In the genomic region with DNA sequence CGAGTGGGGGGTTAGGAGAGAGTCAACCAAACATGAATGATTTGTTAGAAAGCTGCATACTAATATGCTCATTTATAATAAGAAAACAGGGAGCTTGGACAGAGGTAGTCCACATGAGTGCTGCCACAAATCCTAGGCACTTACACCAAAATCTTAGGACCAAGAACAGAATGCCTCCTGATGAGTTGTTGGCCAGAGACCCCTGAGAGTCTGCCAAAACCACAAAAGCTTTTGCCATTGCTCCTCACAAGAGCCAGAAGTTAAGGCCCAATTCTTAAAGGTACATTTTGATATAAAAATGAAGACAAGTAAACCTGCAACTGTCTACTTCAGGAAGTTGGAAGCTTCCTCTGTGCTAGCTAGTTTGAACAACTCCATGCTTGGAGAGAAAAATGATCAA, we compare ENCODE assay signal across 17 mouse cellular contexts.
"Had no signal": no experiment of that assay in that cellular context is flagged by ENCODE, and none has a peak within 500 bp of the region (broad histone marks: within the 10 kb centered on the region; RNA-seq: fewer than 3 reads in every experiment).

No protein-coding gene starts in this region.

- ATAC-seq: midbrain, embryonic 15.5 days had no signal

- H3K9me3 ChIP-seq: liver, embryonic 13.5 days; midbrain, embryonic 15.5 days; neural tube, embryonic 12.5 days; neural tube, embryonic 15.5 days; stomach, embryonic 15.5 days had no signal

- H3K27ac ChIP-seq: liver, embryonic 13.5 days; midbrain, embryonic 15.5 days; neural tube, embryonic 12.5 days; neural tube, embryonic 15.5 days; stomach, embryonic 15.5 days had no signal

- H3K9ac ChIP-seq: liver, embryonic 13.5 days; midbrain, embryonic 15.5 days; neural tube, embryonic 12.5 days; neural tube, embryonic 15.5 days; stomach, embryonic 15.5 days had no signal

- H3K4me1 ChIP-seq: liver, embryonic 13.5 days; midbrain, embryonic 15.5 days; neural tube, embryonic 12.5 days; neural tube, embryonic 15.5 days; stomach, embryonic 15.5 days had no signal

- H3K4me3 ChIP-seq: liver, embryonic 13.5 days; midbrain, embryonic 15.5 days; neural tube, embryonic 12.5 days; neural tube, embryonic 15.5 days; stomach, embryonic 15.5 days had no signal

- DNase-seq: kidney, adult 9 months; kidney, postnatal 14 days; kidney, postnatal 4 days; liver, embryonic 13.5 days; lung, adult 2 months; lung, postnatal 14 days; lung, postnatal 4 days; right cerebral cortex, adult 18-20 months; right cerebral cortex, postnatal 14 days; right cerebral cortex, postnatal 4 days; spleen, adult 18-20 months; thymus, postnatal 25 days had no signal

- H3K4me2 ChIP-seq: liver, embryonic 13.5 days; midbrain, embryonic 11.5 days; midbrain, embryonic 15.5 days; neural tube, embryonic 12.5 days; neural tube, embryonic 15.5 days; stomach, embryonic 15.5 days had no signal

- H3K36me3 ChIP-seq: liver, embryonic 13.5 days; midbrain, embryonic 15.5 days; neural tube, embryonic 12.5 days; neural tube, embryonic 15.5 days; stomach, embryonic 15.5 days had no signal

- H3K27me3 ChIP-seq: liver, embryonic 13.5 days; midbrain, embryonic 15.5 days; neural tube, embryonic 12.5 days; neural tube, embryonic 15.5 days; stomach, embryonic 15.5 days had no signal
